Mouse (Mus musculus) limb, embryonic 14.5 days (tissue): Measurements from ENCODE around the gene Frem2. TPM values are rescaled to one million over a fixed set of nuclear protein-coding genes. Genes with fewer than 3 reads are reported as not detected.

Source experiments
- ATAC-seq: fragments of 200-750 bp; cut with Nextera tagmentation; 2 replicates; pipeline ENCODE4 v1.8.0; 2017; ENCODE audit warnings: low read depth, moderate number of reproducible peaks, moderate TSS enrichment; ENCODE audit not compliant: low FRiP score
- DNase-seq: peaks from one replicate; pipeline ENCODE4 v3.0.0-alpha.2; 2015; ENCODE audit warnings: low spot score
- H3K27ac ChIP-seq: fragments of 300-500 bp; sonication (generic); replicated peaks from 2 replicates; pipeline ENCODE4 v1.5.1; 2014; ENCODE audit warnings: low read depth, mild to moderate bottlenecking, low read length, moderate library complexity, mixed read lengths
- H3K27me3 ChIP-seq: fragments of 300-500 bp; sonication (generic); 2 replicates; pipeline ENCODE4 v1.6.1; 2014; ENCODE audit warnings: low read length, mixed read lengths; ENCODE audit not compliant: control insufficient read depth, insufficient read depth
- H3K36me3 ChIP-seq: fragments of 300-500 bp; sonication (generic); 2 replicates; pipeline ENCODE4 v1.6.1; 2014; ENCODE audit warnings: mild to moderate bottlenecking, low read length, moderate library complexity, mixed read lengths; ENCODE audit not compliant: control insufficient read depth, insufficient read depth
- H3K4me1 ChIP-seq: fragments of 300-500 bp; sonication (generic); 2 replicates; pipeline ENCODE4 v1.6.1; 2014; ENCODE audit warnings: antibody characterized with exemption, low read length, mixed read lengths; ENCODE audit not compliant: control insufficient read depth, insufficient read depth
- H3K4me2 ChIP-seq: fragments of 300-500 bp; sonication (generic); replicated peaks from 2 replicates; pipeline ENCODE4 v1.6.1; 2014; ENCODE audit warnings: low read depth, mild to moderate bottlenecking, low read length, moderate library complexity; ENCODE audit not compliant: severe bottlenecking
- H3K4me3 ChIP-seq: fragments of 300-500 bp; sonication (generic); replicated peaks from 2 replicates; pipeline ENCODE4 v1.5.1; 2014; ENCODE audit warnings: low read length
- H3K9ac ChIP-seq: fragments of 300-500 bp; sonication (generic); 2 replicates; pipeline ENCODE4 v1.6.1; 2014; ENCODE audit warnings: mild to moderate bottlenecking, low read depth, low read length, moderate library complexity; ENCODE audit not compliant: severe bottlenecking
- H3K9me3 ChIP-seq: fragments of 300-500 bp; sonication (generic); 2 replicates; pipeline ENCODE4 v1.6.1; 2016; ENCODE audit warnings: low read length; ENCODE audit not compliant: control insufficient read depth
- POLR2A ChIP-seq: fragments of 200-500 bp; IDR thresholded peaks from 2 replicates; pipeline ENCODE4 v1.8.0; 2012; ENCODE audit warnings: inconsistent platforms, mild to moderate bottlenecking, moderate library complexity, borderline replicate concordance; ENCODE audit not compliant: insufficient read depth, insufficient read length; ENCODE audit errors: extremely low read depth
- WGBS: fragments of 180-500 bp; shearing (Covaris S2); extraction: QIAGEN DNeasy Blood & Tissue Kit; methylation state at CpG from one replicate; pipeline ENCODE4 v1.1.7; 2014; 5-methylcytosine and 5-hydroxymethylcytosine counted together
- polyA plus RNA-seq, 2 experiments: library from polyadenylated mRNA; depleted of rRNA in 1 of 2; stranded (reverse) in 1 of 2; unstranded in 1 of 2; fragments of >200 nt; fragmentation: Nextera tagmentation in 1 of 2; extraction: Ambion mirVana in 1 of 2; gene quantifications; 2 replicates each; pipeline versions ENCODE4 v1.2.1 to v1.2.3; 2012 to 2014

The Frem2 gene
- polyA plus RNA-seq, 2 experiments = 10.9 to 15.2 TPM

DNA sequence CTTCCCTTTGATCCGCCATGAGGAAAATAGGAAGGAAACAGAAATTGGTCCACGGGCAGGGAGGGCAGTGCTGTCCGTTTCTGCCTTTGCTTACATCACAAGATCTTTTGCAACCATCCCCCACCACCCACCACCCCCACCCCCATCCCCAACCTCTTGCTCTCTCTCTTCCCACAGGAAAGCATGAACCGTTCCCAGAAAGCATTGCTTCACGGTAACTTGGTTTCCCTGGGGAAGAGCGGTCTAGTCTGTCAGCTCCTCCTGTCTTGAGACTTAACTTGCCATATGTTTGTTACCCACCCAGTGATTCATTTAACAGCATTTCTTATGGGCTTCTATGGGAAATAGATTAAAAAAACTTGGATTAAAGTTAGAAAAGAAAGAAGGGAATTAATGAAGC, 85.5 kb downstream of the Frem2 start:
- Histone ChIP-seq H3K4me2 (no peak overlapping the region), H3K27ac (no peak overlapping the region), H3K4me1 (no peaks in the 10 kb centered on the region), H3K4me3 (no peak overlapping the region), H3K9me3 (no peaks in the 10 kb centered on the region), H3K36me3 (no peaks in the 10 kb centered on the region), H3K9ac (no peak overlapping the region), H3K27me3 (no peaks in the 10 kb centered on the region)
- TF ChIP-seq POLR2A = no peak
- ATAC-seq (no peak), DNase-seq (no peak)
- WGBS = 79% methylated on average over 6 of the region's 6 CpGs

DNA sequence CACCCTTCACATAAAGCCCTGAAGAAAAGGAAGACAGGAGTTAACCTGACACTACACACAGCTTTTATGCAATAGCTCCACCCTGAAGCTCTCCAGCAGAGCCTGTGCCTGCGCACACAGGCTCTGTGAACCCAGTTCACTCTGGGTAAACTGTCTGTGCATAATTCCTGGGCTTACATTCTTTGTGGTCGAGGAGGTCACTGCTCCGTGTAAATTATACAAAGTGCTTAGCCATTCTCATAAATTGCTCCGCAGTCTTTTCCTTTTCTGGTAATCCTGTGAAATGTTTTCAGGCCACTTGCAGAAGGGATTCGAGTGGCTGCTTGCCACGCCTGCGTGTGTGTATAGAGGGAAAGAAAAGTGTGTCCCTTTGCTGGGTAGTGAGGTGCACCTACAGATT, 92.6 kb downstream of the Frem2 start:
- Histone ChIP-seq H3K27me3 (no peaks in the 10 kb centered on the region), H3K4me3 (no peak overlapping the region), H3K36me3 (no peaks in the 10 kb centered on the region), H3K4me1 (no peaks in the 10 kb centered on the region), H3K9ac (no peak overlapping the region), H3K27ac (no peak overlapping the region), H3K4me2 (no peak overlapping the region), H3K9me3 (no peaks in the 10 kb centered on the region)
- no peak for TF ChIP-seq POLR2A
- WGBS = 59% methylated on average over 7 of the region's 7 CpGs
- ATAC-seq (no peak), DNase-seq (no peak)

DNA sequence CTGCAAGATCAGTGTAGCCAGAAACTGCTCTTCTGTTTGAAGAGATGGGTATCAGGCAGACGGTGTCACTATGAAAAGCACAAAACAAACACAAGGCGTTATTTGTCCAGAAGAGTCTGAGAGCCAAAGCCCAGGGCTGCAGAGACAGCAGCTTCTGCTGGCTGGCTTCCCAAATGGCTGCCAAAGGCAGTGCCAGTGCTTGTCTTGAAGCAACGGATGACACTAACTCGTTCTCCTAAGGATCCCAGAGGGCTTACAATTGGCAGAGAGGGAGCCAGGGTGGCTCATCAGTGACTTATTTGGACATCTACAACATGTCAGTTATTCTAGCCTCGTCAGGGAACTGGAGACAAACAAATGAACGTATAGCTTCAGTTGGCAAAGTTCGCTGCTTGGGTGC, 93.4 kb downstream of the Frem2 start:
- no peak for TF ChIP-seq POLR2A
- Histone ChIP-seq H3K36me3 (no peaks in the 10 kb centered on the region), H3K27me3 (no peaks in the 10 kb centered on the region), H3K9ac (no peak overlapping the region), H3K4me1 (peaks cover 5% of the 10 kb centered on the region; the same call in 1 of the 2 replicates), H3K4me2 (no peak overlapping the region), H3K9me3 (no peaks in the 10 kb centered on the region), H3K27ac (no peak overlapping the region), H3K4me3 (no peak overlapping the region)
- WGBS = 74% methylated on average over 7 of the region's 7 CpGs
- ATAC-seq (no peak), DNase-seq (no peak)

DNA sequence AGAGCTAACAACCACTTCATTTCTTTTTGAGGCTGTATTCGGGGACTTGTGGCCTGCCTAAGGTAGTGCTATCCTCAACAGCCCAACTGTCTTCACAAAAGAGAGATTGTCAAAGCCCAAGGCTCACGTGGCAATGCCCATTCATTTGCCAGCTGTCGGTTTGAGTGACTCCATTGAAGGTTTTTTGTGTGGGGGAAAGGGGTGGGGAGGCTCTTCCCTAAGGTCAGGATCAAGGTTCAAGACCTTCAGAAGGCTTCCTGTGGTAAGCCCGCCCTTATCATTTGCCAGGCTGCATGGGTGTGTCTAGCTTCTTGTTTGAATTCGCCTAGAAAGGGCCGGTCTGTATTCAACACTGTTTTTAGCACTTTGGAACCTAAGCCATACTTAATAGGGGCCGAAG, 95.3 kb downstream of the Frem2 start:
- no peak for TF ChIP-seq POLR2A
- DNase-seq (no peak), ATAC-seq (no peak; the same call in 1 of the 2 replicates)
- WGBS = 86% methylated on average over 7 of the region's 7 CpGs
- no peaks in the 10 kb centered on the region for H3K9me3 ChIP-seq
- no peak overlapping the region for H3K27ac ChIP-seq
- no peaks in the 10 kb centered on the region for H3K27me3 ChIP-seq
- no peak overlapping the region for H3K4me3 ChIP-seq
- H3K4me1 ChIP-seq = peaks cover 5% of the 10 kb centered on the region; the same call in 1 of the 2 replicates
- H3K36me3 ChIP-seq = no peaks in the 10 kb centered on the region
- no peak overlapping the region for H3K4me2 ChIP-seq
- no peak overlapping the region for H3K9ac ChIP-seq

DNA sequence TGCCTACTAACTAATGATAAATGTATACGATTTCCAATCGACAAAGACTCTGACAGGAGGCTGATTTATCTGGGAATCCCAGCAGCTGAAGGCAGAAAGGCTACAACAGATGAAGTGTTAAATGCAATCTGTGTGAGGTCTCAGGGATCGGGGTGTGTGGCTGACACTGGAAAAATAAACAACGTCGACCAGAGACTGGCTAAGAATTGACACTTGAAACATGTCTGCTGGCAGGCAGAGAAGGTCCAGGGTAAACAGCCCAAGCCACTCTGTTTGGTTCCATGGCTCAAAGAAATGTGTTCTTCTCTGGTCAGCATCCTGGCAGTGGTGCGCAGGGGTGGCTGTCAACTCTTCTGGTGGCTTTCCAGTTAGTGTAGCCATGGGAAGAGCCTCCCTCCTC, 98.1 kb downstream of the Frem2 start:
- H3K4me1 ChIP-seq = peaks cover 5% of the 10 kb centered on the region; the same call in 1 of the 2 replicates
- H3K27ac ChIP-seq = no peak overlapping the region
- ATAC-seq (no peak), DNase-seq (no peak)
- H3K36me3 ChIP-seq = no peaks in the 10 kb centered on the region
- H3K4me2 ChIP-seq = no peak overlapping the region
- TF ChIP-seq POLR2A = no peak
- H3K27me3 ChIP-seq = no peaks in the 10 kb centered on the region
- H3K9ac ChIP-seq = no peak overlapping the region
- H3K4me3 ChIP-seq = no peak overlapping the region
- WGBS = 25% methylated on average over 6 of the region's 6 CpGs
- H3K9me3 ChIP-seq = no peaks in the 10 kb centered on the region

DNA sequence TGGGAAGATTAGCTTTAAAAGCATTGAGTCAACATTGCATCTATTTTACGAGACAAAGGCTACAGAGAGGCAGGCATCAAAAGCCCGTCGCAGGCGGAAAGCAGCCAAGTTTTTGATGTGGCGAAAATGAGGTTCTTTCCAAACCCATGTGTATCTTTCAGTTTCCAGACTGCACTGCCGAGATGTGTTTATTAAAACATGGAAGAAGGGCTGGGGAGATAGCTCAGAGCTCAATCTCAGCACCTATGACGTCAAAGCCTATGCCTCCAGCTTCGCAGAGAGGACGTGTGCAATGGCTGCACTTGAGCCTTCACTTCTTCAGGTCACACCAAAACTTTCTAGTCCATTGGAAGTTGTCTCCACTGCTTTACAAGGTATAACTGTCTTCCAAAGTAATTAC, 98.9 kb downstream of the Frem2 start:
- Histone ChIP-seq H3K27me3 (no peaks in the 10 kb centered on the region), H3K4me3 (no peak overlapping the region), H3K4me2 (no peak overlapping the region), H3K4me1 (peaks cover 5% of the 10 kb centered on the region; the same call in 1 of the 2 replicates), H3K9ac (no peak overlapping the region), H3K36me3 (no peaks in the 10 kb centered on the region), H3K27ac (no peak overlapping the region), H3K9me3 (no peaks in the 10 kb centered on the region)
- TF ChIP-seq POLR2A = no peak
- ATAC-seq = no peak
- DNase-seq = no peak
- 66% methylated on average over 9 of the region's 9 CpGs for WGBS
